Mouse (Mus musculus) small intestine, adult 2 months (tissue): ENCODE measurements around the gene Xpnpep1.

Experiments used
- CTCF ChIP-seq: fragments of 200-500 bp; IDR thresholded peaks from 2 replicates; pipeline ENCODE4 v1.5.1; 2012; ENCODE audit warnings: low read depth, mild to moderate bottlenecking, control low read depth, inconsistent platforms, low read length, moderate library complexity, mixed read lengths; ENCODE audit not compliant: insufficient replicate concordance, insufficient read length; ENCODE audit errors: extremely low read depth
- POLR2A ChIP-seq: fragments of 200-500 bp; IDR thresholded peaks from 2 replicates; pipeline ENCODE4 v1.6.1; 2012; ENCODE audit warnings: low read depth, mild to moderate bottlenecking, control low read depth, inconsistent platforms, low read length, moderate library complexity

- no peak for TF ChIP-seq POLR2A
- no peak for TF ChIP-seq CTCF
Observed at GRCm38 (mm10) chr19:53014910-53015710, 24.9 kb downstream of the Xpnpep1 start.
